ENCODE assay signal across 11 mouse cellular contexts in genomic region chr6:39527337-39527784, GRCm38 (mm10). TPM values are rescaled to one million over a fixed set of nuclear protein-coding genes. Genes with fewer than 3 reads are reported as not detected.
DNase-seq lines count a peak whose midpoint lies in the region; ATAC-seq and TF ChIP-seq lines count a peak whose summit lies in the region.
"Had no signal": no experiment of that assay in that cellular context is flagged by ENCODE, and none has a peak within 500 bp of the region (broad histone marks: within the 10 kb centered on the region; RNA-seq: fewer than 3 reads in every experiment).

No protein-coding gene starts in this region.

- H3K27me3 ChIP-seq in lung, postnatal 0 days (replicated peaks; ENCODE audit: insufficient read depth, low read length), result no peaks in the 10 kb centered on the region
- H3K27me3 ChIP-seq in intestine, embryonic 16.5 days (replicated peaks; ENCODE audit: control insufficient read depth, insufficient read depth, low read length), result no peaks in the 10 kb centered on the region
- no peaks in the 10 kb centered on the region for H3K27me3 ChIP-seq in kidney, embryonic 15.5 days
- H3K27me3 ChIP-seq: limb, embryonic 13.5 days had no signal

- no peak overlapping the region for H3K4me3 ChIP-seq in lung, postnatal 0 days (ENCODE audit: low read depth, low read length)
- no peak overlapping the region for H3K4me3 ChIP-seq in intestine, embryonic 16.5 days (ENCODE audit: low read length)
- no peak overlapping the region for H3K4me3 ChIP-seq in kidney, embryonic 15.5 days (replicated peaks)
- H3K4me3 ChIP-seq: limb, embryonic 13.5 days had no signal

- H3K9me3 ChIP-seq in lung, postnatal 0 days (ENCODE audit: low read length), result no peaks in the 10 kb centered on the region
- H3K9me3 ChIP-seq in intestine, embryonic 16.5 days (ENCODE audit: control insufficient read depth, low read length), result no peaks in the 10 kb centered on the region
- H3K9me3 ChIP-seq in kidney, embryonic 15.5 days (replicated peaks), result no peaks in the 10 kb centered on the region
- H3K9me3 ChIP-seq: G1E had no signal

- WGBS in lung, postnatal 0 days, result 77% methylated on average over 7 of the region's 7 CpGs
- 87% methylated on average over 7 of the region's 7 CpGs for WGBS in intestine, embryonic 16.5 days
- WGBS in kidney, embryonic 15.5 days, result 83% methylated on average over 7 of the region's 7 CpGs

- no peak for TF ChIP-seq CTCF in lung, postnatal 0 days (IDR thresholded peaks at IDR 0.05)

- no peak for TF ChIP-seq EP300 in lung, postnatal 0 days (IDR thresholded peaks at IDR 0.05)

- no peak overlapping the region for H3K27ac ChIP-seq in lung, postnatal 0 days (ENCODE audit: low read length)
- H3K27ac ChIP-seq in intestine, embryonic 16.5 days (ENCODE audit: low read length), result no peak overlapping the region
- H3K27ac ChIP-seq in kidney, embryonic 15.5 days, result no peak overlapping the region

- peaks cover 14% of the 10 kb centered on the region; the same call in 1 of the 2 replicates for H3K4me1 ChIP-seq in lung, postnatal 0 days (ENCODE audit: insufficient read depth, low read depth, low read length)
- peaks cover 18% of the 10 kb centered on the region for H3K4me1 ChIP-seq in intestine, embryonic 16.5 days (ENCODE audit: control insufficient read depth, insufficient read depth, low read length)
- H3K4me1 ChIP-seq in kidney, embryonic 15.5 days, result peaks cover 21% of the 10 kb centered on the region

- no peaks in the 10 kb centered on the region for H3K36me3 ChIP-seq in lung, postnatal 0 days (ENCODE audit: insufficient read depth, low read length)
- no peaks in the 10 kb centered on the region; the same call in 1 of the 2 replicates for H3K36me3 ChIP-seq in intestine, embryonic 16.5 days (ENCODE audit: control insufficient read depth, insufficient read depth, low read length)
- H3K36me3 ChIP-seq in kidney, embryonic 15.5 days, result peaks cover 16% of the 10 kb centered on the region
- H3K36me3 ChIP-seq: G1E had no signal

- peak; percentile 38 to 46 for DNase-seq in frontal cortex, postnatal 36 days (ENCODE audit: low spot score in 2 of 2)
- DNase-seq in frontal cortex, postnatal 25 days (ENCODE audit: low spot score in 2 of 2), result no peak
- DNase-seq in B cell, adult 2 months, result peak; percentile 14 to 15
- DNase-seq in lung, postnatal 0 days (ENCODE audit: low spot score), result peak; percentile 23
- DNase-seq in ovary, adult 18-20 months (ENCODE audit: low spot score), result no peak
- DNase-seq: embryo, embryonic 11 days had no signal

- H3K9ac ChIP-seq in lung, postnatal 0 days (replicated peaks; ENCODE audit: low read depth), result no peak overlapping the region
- no peak overlapping the region for H3K9ac ChIP-seq in intestine, embryonic 16.5 days (ENCODE audit: low read depth, low read length)
- no peak overlapping the region for H3K9ac ChIP-seq in kidney, embryonic 15.5 days
- H3K9ac ChIP-seq: limb, embryonic 13.5 days had no signal

- peak; percentile 27 for ATAC-seq in granulocyte monocyte progenitor cell, adult 5-6 weeks (replicated peaks; ENCODE audit: poor library complexity, severe bottlenecking)
- no peak for ATAC-seq in lung, postnatal 0 days
- ATAC-seq in intestine, embryonic 16.5 days, result no peak
- no peak for ATAC-seq in kidney, embryonic 15.5 days (replicated peaks; ENCODE audit: low FRiP score)

- no peak overlapping the region for H3K4me2 ChIP-seq in lung, postnatal 0 days (replicated peaks; ENCODE audit: low read depth, low read length)
- H3K4me2 ChIP-seq in intestine, embryonic 16.5 days (ENCODE audit: low read depth, low read length), result no peak overlapping the region
- no peak overlapping the region for H3K4me2 ChIP-seq in kidney, embryonic 15.5 days
- H3K4me2 ChIP-seq: limb, embryonic 13.5 days had no signal

RNA-seq across cellular contexts. Expression of gene Dennd2a, which starts 30.3 kb away (rescaled TPM):
- total RNA-seq in granulocyte monocyte progenitor cell, adult 5-6 weeks (2014; fragmentation: Nextera tagmentation), result 0.13 TPM in 1 of 2 replicates, not detected in the other
- 0.15 and 0.52 TPM in 2 replicates for total RNA-seq in granulocyte monocyte progenitor cell, adult 5-6 weeks (2017)
- polyA plus RNA-seq in lung, postnatal 0 days (2015; fragmentation: Nextera tagmentation; extraction: Ambion mirVana), result 13.4 and 13.8 TPM in 2 replicates
- polyA plus RNA-seq in intestine, embryonic 16.5 days (2015; fragmentation: Nextera tagmentation; extraction: Ambion mirVana), result 6.5 and 8.1 TPM in 2 replicates
- 23.5 and 24.0 TPM in 2 replicates for polyA plus RNA-seq in kidney, embryonic 15.5 days (2015; fragmentation: Nextera tagmentation; extraction: Ambion mirVana)
- polyA plus RNA-seq: G1E had no signal

RNA-seq across cellular contexts. Expression of gene Adck2, which starts 46.3 kb away (rescaled TPM):
- total RNA-seq in granulocyte monocyte progenitor cell, adult 5-6 weeks (2014; fragmentation: Nextera tagmentation), result 9.7 and 16.2 TPM in 2 replicates
- 3.8 and 11.6 TPM in 2 replicates for total RNA-seq in granulocyte monocyte progenitor cell, adult 5-6 weeks (2017)
- 24.6 and 25.7 TPM in 2 replicates for polyA plus RNA-seq in lung, postnatal 0 days (2015; fragmentation: Nextera tagmentation; extraction: Ambion mirVana)
- 30.5 and 30.8 TPM in 2 replicates for polyA plus RNA-seq in intestine, embryonic 16.5 days (2015; fragmentation: Nextera tagmentation; extraction: Ambion mirVana)
- 27.4 TPM in 2 replicates for polyA plus RNA-seq in kidney, embryonic 15.5 days (2015; fragmentation: Nextera tagmentation; extraction: Ambion mirVana)

RNA-seq across cellular contexts. Expression of gene Gm42420, which starts 58.2 kb away (rescaled TPM):
- total RNA-seq in granulocyte monocyte progenitor cell, adult 5-6 weeks (2014; fragmentation: Nextera tagmentation), result 2.4 and 4.0 TPM in 2 replicates
- 0.90 and 1.4 TPM in 2 replicates for total RNA-seq in granulocyte monocyte progenitor cell, adult 5-6 weeks (2017)
- 0.75 and 0.89 TPM in 2 replicates for polyA plus RNA-seq in lung, postnatal 0 days (2015; fragmentation: Nextera tagmentation; extraction: Ambion mirVana)
- polyA plus RNA-seq in intestine, embryonic 16.5 days (2015; fragmentation: Nextera tagmentation; extraction: Ambion mirVana), result 1.5 and 2.1 TPM in 2 replicates
- 2.2 TPM in 1 of 2 replicates, not detected in the other for polyA plus RNA-seq in kidney, embryonic 15.5 days (2015; fragmentation: Nextera tagmentation; extraction: Ambion mirVana)
- polyA plus RNA-seq: G1E had no signal

Comparison
In these comparisons a context has a peak if more than half of its experiments do, and no peak if none do; other contexts are left out.
1. DNase-seq: peak in frontal cortex, postnatal 36 days (2 of 2), B cell, adult 2 months (2 of 2) and lung, postnatal 0 days (single experiment); none in frontal cortex, postnatal 25 days (0 of 2) and ovary, adult 18-20 months (single experiment).